Mouse (Mus musculus) CD4-positive, CD25-positive, alpha-beta regulatory T cell, adult 4 months (primary cell): ENCODE data around the gene Spata31d1b. TPM values are rescaled to one million over a fixed set of nuclear protein-coding genes. Genes with fewer than 3 reads are reported as not detected.

Source experiments
- ATAC-seq: one replicate; pipeline ENCODE4 v1.8.0; 2017
- polyA plus RNA-seq, 2 experiments: library from polyadenylated mRNA; unstranded; fragments of 100-300 nt; shearing (Covaris generic); gene quantifications; one replicate each; pipeline ENCODE4 v1.2.1; 2017

Gene Spata31d1b
- polyA plus RNA-seq, 2 experiments from 2014 or later: not detected

- no peak for ATAC-seq
Observed at GRCm38 (mm10) chr13:59750310-59750709, 38.2 kb downstream of the Spata31d1b start.

GRCm38 (mm10) chr13:59756906-59757305, 44.8 kb downstream of the Spata31d1b start:
- no peak for ATAC-seq

GRCm38 (mm10) chr13:59762791-59763190, 50.7 kb downstream of the Spata31d1b start:
- ATAC-seq: no peak

- ATAC-seq: no peak
Observed at GRCm38 (mm10) chr13:59766786-59767515, 54.9 kb downstream of the Spata31d1b start.

GRCm38 (mm10) chr13:59768531-59768930, 56.4 kb downstream of the Spata31d1b start:
- ATAC-seq: no peak

Other genes with a start within 250 kb of the Spata31d1b start
- gene Agtpbp1, start 127.1 kb upstream of the Spata31d1b start, polyA plus RNA-seq: 10 to 100 TPM; 18.8 to 22.3 TPM
- 10 to 100 TPM; 85.9 to 96.8 TPM for gene Naa35, start 127.0 kb upstream of the Spata31d1b start, polyA plus RNA-seq
- 10 to 100 TPM; 38.6 to 45.1 TPM for gene Golm1, start 36.5 kb upstream of the Spata31d1b start, polyA plus RNA-seq
- gene 4921517D22Rik, start 18.2 kb upstream of the Spata31d1b start, polyA plus RNA-seq: not detected
- not detected for gene Spata31d1a, start 2.0 kb upstream of the Spata31d1b start, polyA plus RNA-seq
- not detected for gene Spata31d1d, start 19.5 kb downstream of the Spata31d1b start, polyA plus RNA-seq
- gene 1700014D04Rik, start 34.5 kb downstream of the Spata31d1b start, polyA plus RNA-seq: not detected
- gene Isca1, start 57.5 kb downstream of the Spata31d1b start, polyA plus RNA-seq: 10 to 100 TPM; 54.6 to 62.5 TPM
- not detected for gene Gm49354, start 70.0 kb downstream of the Spata31d1b start, polyA plus RNA-seq
- 10 to 100 TPM; 71.4 to 71.8 TPM for gene Tut7, start 110.9 kb downstream of the Spata31d1b start, polyA plus RNA-seq